Mouse (Mus musculus): ENCODE results near the gene Bcat1. TPM values are rescaled to one million over a fixed set of nuclear protein-coding genes. Genes with fewer than 3 reads are reported as not detected.

Bcat1 gene
- total RNA-seq (2021): 1 to 10 TPM; 1.1 to 2.9 TPM
- long read RNA-seq, experiment 1, partial matches to known transcripts: 0 of 2 reads
- long read RNA-seq, experiment 1, other reads (novel, unspliced or antisense): 1 of 2 reads
- long read RNA-seq, experiment 2: 0 reads

DNA sequence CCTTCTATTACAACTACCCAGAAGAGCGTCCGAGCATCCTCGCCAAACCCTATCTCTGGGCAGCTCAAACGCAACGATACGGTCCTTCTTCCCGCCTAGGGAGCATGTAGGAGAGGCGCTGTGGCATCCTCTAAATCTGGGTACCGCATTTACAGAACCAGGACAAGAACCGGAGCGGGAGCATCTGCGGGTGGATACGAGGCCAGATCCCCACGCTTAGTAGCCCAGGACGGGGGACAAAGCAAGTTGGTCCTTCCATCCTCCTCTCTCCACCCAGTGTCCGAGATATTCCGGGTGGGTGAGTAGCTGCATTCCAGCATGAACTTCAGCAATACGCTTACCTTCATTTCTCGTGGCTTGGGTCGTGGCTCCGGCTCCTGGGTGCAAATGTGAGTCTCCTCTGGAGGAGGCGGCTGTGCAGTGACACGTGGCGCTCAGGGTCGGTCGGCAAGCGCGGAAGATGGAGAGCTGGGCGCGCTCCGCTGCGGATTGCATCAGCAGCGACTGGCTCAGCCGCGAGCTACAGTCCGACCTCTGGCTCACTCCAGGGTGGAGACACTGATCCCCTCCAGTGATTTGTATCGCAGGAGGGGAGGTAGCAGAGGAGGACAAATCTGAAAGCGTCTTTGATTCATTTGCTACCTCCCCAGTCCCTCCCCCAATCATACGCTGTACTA is at the start of gene Bcat1:
Gene Bcat1, minus strand, starts transcription at position 637 of the 677 bp plus-strand sequence.
- intact Hi-C loops (cut with DNase I): no loop called here
- DNase-seq: no peak

DNA sequence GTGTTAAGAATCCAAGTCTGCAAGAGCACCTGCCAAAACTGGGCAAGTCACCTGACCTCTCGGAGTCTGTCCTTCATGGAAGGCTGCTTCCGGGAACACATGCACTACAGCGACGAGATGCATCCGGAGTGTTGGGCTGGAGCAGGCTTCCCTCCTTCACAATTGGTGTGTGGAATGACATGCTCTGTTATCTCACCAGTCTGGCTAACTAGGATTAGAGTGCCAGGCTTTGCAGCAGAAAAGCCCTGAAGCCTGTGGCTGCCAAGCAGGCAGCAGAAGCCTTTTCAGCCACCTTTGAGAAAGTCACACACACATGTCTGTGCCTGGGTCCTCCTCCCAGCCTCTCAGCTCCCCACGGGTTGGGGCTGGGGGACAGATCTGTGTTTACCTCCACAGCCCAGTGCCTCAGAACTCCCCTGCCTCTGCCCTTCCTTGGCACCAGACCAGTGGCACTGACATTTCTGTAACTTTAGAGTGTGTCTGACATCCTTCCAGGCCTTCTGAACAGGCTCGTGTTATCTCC is 49.7 kb upstream of the Bcat1 start:
- intact Hi-C loops (cut with DNase I): loop anchor here (5.0 kb wide), 1 partner anchor 57 kb away; no protein-coding TSS in a partner anchor
- DNase-seq: peak; percentile 15 to 22

DNA sequence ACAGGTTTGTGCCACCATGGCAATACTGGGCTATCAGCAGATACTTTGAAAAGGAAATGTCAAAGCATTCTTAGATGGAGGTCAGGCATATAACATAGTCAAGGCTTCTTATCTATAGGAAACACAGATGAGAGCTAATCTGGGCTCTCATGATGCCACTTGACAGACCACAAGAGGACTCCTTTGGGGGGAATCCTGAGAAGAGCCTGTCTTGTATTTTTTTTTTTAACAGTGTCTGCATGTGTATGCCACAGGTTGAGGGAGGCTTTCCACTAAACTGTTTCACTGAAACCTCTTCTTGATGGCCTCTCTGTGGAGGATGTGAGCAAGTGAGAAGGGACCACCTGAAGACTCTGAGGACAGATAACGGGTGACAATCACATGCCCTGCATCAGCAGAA is 48.6 kb upstream of the Bcat1 start:
- DNase-seq: no peak
- intact Hi-C loops (cut with DNase I): loop anchor here (5.0 kb wide), 1 partner anchor 58 kb away; no protein-coding TSS in a partner anchor

DNA sequence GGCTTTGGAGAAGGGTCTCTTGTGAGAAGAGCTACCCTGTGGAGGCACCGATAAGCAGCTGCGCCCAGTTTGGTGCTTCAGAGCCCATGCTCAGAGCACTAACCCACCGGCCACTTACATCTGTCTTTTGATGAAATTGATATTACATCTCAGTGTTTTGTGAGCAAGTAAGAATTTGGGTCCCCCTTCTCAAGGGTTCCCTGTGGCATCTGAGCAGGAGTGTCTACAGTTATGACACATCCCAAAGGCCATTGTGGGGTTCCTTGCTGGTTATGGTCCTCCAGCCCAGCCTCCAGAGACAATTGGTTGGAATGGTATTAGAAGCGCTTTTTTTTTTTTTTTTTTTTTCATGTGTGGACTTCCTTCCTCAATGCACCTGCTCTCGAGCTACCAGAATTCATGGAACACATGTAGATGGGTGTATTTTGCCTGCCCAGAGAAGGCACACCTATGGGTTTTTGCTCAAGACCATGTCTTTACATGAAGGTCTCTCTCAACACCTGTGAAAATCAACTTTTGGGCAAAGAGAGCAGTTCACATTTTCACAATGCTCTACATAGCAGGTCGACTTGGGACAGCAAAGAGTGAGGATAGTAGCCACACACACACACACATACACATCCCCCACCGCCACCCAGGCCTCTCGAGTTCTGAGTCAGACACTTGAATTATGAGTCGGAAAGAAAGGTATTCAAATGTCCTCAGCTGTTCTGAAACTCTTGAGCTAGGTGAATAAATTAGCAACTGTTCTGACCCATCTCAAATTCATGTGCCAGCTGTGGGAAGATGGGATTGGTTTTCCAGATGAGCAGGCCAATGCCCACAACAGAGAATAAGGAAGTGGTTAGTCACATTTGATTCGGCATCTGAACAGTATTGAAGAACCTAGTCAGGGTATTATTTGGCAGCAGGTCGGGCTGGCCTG is 47.4 kb upstream of the Bcat1 start:
- intact Hi-C loops (cut with DNase I): no loop called here
- DNase-seq: no peak

DNA sequence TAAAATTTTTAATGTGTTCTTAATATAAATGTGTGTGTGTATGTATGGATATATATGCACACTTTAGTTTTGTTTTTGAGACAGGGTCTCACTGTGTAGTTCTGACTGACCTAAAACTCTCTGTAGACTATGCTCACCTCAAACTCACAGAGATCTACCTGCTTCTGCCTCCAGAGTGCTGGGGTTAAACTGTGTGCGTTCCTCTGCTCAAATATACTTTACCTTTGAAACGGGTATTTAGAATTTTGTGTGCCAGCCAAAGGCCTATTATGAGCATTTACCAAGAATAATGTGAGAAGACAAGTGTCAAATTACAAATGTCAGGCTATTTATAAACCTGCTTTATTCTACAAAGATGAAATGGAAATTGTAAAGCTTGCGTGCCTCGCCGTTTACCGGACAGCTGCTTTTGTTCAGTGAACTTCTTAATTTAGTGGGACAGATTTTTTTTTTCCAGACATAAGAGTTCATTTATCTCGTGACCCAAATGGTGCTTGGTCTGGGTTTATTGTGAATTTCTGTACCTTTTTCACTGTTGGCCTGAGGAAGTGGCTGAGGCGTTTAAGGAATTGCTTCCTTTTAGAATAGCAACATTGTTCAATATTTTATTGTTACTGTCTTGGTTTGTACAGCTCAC is 46.6 kb upstream of the Bcat1 start:
- intact Hi-C loops (cut with DNase I): no loop called here
- no peak for DNase-seq

DNA sequence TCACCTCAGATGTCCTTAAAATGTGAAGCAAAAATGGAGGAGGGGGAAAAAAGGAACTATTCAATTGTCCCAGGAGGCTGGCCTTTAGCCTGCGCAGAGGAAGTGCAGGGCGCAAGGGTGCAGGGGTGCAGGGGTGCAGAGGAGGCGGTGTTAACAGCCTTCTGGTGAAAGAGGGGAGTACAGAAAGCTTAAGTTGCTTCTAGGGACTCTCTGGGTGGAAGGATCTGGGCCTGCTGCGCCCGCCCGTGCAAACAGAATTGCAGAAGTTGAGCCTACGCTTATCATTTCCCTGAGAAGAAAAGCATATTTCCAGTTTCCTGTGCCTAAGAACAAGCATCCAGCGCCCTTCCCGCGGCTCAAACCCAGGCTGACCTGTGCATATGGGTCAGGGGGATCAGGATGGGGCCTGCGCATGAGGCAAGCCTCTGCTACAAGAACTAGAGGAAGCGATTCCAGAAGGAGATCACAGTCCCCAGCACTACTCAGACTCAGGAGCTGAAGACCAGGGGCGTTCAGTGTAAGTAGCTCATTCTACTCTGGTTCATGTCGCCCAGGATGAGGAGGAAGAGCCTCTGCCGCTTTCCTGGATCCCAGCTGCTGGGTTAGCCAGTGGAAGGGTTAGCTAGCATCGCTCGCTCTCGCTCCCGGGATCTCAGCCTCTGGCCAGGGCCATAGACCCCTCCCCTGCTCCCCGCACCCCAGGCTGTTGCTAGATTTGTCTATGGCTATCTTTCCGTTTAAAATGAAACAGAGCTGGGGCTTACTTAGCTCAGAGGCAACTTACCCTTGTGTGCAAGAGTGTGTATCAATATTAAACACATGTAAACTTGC is 45.8 kb upstream of the Bcat1 start:
- intact Hi-C loops (cut with DNase I): no loop called here
- DNase-seq: no peak

DNA sequence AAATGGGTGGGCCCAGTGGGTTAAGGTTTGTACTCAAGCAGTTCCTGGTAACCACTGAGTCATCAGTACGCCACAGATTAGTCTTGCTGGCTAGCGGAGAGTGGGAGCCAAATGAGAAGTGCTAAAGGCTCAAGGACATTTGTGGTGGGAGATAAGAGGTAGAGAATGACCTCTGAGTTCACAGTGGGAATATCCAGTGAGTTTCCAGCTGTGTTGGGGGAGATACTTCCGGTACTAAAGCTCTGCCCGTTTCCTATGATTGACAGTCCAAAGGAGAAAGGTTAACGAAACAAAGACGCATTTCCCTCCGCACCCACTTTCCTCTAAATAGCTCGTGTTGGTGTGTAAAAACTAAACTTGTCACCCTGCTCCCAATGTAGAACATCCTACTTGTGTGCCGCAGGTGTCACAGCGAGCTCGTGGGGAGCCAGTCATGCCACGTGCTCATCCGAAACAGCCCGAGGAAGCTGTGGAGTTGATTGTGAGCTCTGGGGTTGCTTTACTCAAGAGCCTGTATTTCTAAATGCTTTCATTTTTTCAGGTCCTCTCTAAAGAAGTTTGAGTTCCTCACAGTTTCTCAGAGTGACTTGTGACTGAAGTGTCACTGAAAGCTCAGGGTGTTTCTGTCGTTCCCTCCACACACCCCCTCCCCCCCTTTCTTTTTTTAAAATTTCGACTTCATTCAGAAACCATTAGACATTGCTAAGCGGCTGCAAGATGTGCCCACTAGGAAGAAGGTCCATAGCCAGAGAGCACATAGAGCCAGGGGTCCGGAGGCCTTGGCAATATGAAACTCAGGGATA is 45.0 kb upstream of the Bcat1 start:
- intact Hi-C loops (cut with DNase I): no loop called here
- DNase-seq: no peak

DNA sequence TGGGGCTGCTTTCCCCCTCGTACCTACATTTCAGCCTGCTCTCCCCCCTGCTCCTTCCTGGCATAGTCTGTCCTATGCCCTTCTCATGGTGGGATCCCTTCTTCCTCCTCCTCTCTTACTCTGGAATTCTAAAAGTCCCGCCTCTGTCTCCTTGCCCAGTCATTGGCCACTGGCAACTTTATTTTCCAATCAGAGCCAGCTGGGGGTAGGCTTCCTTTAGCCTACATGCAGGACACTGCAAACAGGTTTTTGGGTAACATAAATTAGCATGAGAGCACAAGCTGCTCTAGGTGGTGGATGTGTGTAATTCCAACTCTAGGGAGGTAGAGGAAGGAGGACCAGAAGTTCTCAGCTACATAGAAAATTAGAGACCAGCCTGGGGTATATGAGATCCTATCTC is 44.1 kb upstream of the Bcat1 start:
- DNase-seq: no peak
- intact Hi-C loops (cut with DNase I): no loop called here

DNA sequence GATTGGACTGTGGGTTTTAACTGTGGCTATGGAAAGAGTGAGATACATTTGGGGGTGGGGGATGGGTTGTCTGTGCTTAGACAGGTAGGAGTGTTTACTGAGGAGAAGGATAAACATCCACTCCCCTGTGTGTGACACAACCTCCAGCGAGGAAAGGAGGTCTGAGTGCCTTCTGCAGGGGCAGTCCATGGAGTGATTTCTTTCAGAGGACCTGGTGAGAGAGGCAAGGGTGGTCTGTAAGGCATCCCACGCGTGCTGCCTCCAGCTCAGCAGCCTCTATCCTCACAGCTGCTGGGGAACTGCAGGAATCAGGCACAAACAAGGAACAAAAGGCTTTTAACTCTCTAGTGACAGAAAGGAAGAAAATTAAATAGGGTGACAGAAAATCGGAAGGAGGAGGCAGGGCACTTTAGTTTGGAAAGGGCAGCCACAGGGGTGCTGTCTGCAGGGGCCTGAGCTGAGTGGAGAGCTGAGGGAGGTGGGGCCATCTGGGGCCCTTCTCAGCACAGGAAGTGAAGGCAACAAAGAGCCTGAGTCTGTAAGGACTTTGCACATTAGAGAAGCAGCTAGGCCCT is 40.2 kb upstream of the Bcat1 start:
- intact Hi-C loops (cut with DNase I): no loop called here
- no peak for DNase-seq

DNA sequence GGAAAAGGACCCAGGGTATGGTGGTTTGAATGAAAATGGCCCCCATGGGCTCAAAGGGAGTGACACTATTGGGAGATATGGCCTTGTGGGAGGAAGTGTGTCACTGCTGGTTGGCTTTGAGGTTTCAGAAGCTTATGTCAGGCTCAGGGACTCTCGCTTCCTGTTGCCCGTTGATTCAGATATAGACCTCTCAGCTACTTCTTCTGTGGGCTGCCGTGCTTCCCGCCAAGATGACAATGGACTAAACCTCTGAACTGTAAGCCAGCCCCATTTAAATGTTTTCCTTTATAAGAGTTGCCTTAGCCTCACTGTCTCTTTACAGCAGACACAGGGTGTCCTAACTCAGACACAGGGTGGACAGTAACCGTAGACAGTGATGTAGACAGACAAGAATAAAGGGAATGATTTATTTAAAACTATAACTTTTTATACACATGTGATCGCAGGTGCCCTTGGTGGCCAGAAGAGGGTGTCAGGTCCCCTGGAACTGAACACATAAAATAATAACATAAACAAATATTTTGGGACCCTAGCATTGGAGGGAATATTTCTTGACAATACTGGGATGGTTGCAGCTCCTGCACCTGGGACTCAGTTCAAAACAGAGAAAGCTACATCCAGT is 39.6 kb upstream of the Bcat1 start, which contains the start of gene Lrmp:
Gene Lrmp, plus strand, starts transcription at position 178 of the 622 bp plus-strand sequence.
- no peak for DNase-seq
- intact Hi-C loops (cut with DNase I): no loop called here

DNA sequence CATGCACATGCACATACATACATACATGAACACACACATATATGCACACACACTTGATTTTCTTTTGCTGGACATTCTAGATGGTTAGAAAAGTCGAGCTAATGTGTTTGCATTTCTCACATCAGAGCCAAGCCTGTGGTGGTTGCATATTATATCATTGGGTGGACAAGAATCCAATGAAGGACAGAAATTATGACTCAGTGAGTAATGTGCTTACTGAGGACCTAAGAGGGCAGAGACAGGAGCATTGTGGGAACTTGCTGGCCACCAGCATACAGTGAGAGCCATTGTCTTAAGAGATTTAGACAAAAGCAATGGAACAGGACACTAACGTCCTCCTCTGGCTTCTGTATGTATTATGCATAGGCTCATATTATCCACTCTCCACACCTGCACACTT is 38.6 kb upstream of the Bcat1 start:
- DNase-seq: no peak
- intact Hi-C loops (cut with DNase I): no loop called here

DNA sequence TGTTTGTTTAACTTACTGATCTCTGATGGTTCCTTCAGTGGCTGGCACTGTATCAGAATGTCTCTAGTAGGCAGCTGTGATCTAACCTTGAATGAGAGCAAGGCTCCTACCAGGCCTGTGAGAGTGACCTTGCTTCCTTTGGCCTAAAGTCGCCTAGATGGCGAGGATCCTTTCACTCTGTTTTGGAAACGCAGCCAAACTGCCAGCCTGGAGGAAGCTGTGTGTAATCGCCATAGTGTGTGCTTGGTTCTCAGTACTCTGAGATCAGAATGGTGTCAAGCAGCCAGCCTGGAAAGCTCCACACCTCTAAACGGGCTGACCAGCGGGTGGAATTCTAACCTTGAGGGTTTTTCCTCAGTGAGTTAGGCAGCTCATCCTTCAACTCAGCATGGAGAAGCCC is 36.9 kb upstream of the Bcat1 start:
- intact Hi-C loops (cut with DNase I): no loop called here
- DNase-seq: no peak

DNA sequence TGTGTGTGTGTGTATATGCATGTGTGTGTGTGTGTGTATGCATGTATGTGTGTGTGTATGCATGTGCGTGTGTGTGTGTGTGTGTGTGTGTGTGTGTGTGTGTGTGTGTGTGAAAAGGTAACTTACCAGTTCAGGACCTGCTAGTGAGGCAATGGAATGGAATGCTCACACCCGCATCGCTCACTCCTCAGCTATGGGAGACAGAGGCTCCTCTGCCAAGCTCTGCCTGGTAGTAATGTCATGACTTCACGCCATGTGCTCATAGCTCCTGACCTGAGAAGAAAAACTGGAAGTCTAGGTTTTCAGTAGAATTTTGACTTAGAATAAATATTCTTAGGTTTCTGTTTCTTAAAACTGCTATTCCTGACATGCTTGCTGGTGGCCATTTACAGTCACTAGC is 34.8 kb upstream of the Bcat1 start:
- intact Hi-C loops (cut with DNase I): no loop called here
- no peak for DNase-seq

DNA sequence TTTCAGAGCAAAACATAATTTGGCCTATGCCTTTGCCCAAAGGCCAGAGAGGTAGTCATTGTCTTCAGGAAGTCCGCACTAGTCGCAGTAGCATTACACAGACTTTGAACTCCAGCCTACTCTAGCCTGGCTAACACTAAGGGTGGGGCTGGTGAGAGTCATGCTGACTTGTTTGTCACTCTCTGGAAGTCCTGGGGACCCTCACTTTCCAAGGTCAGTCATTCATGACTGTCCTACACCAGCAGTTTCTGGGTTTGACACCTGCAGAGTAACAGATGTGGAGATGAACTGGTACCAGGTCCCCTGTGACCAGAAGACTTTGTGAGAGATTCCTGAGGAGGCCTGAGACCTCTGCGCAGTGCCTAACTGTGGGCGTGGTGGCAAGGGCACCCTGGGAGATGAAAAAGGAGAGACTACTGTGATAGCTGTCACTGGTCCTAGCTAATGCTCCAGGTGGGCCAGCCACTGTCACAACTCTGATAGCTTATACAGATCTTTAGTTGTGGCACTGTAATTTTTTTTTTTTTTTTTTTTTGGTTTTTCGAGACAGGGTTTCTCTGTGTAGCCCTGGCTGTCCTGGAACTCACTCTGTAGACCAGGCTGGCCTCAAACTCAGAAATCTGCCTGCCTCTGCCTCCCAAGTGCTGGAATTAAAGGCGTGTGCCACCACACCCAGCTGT is 30.3 kb upstream of the Bcat1 start:
- DNase-seq: no peak
- intact Hi-C loops (cut with DNase I): no loop called here

DNA sequence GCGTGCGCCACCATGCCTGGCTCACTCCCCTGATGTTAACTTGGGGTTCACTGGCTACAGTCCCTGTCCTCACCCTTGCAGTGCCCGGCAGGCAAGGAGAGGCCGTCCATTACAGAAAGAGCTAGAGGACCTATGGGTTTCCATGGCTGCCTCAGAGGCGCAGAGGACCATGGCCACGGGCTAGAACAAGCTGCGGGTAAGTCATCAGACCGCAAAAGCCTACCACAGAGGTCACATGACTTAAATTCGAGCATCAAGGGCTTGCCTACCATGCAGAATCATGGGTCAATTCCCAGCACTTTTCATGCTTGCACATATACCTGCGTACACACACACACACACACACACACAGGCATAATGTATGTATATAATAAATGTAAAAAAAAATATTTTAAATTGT is 29.5 kb upstream of the Bcat1 start:
- DNase-seq: no peak
- intact Hi-C loops (cut with DNase I): no loop called here

DNA sequence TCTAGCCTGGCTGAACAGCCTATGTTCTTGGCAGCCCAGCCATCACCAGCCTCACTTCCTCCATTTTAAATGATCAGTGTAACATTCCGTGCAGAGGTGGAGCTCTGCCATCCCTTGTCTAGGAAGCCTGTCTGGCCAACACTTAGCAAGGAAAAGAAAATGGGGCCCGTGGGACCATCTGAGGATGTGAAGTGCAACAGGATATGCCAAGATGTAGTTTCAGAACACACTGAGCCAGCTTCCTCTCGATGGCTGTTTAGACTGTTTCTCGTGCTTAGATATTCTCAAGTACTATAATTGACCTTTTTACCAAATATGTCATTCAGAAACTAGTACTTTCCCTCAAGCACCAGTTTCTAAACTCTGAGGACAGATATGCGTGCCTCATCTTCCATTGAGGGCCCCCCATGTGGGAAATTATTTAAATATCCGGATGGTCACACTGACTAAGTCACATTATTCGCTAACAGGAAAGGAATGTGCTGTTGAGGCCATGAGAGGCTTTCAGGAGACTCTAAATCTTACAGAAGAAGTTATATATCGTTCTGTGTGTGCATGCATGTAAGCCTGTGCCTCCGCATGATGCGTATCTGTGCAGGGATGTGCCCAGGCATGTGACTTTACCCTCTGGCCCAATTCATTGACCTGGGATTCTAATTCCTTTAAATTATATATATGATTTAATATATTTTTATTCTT is 28.4 kb upstream of the Bcat1 start:
- peak in 1 of 2 experiments; percentile 12 for DNase-seq
- intact Hi-C loops (cut with DNase I): no loop called here

DNA sequence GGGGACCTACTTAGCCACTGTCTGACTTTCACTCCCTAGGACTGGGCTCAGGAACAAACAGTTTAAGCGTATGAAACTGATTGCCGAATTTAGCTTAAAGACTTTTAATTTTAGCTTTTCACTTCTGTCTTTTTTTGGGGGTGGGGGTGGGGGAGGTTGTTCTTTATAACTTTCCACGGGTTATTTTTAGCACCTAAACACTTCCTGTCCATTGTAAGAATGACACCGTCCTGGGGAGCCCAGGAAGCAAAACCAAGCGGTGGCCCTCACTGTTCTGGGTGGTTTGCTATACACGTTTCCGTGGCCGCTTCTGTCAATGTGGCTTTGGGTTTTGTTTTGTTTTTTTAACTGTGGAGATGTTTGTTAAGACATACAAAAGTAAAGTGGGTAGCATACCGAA is 24.9 kb upstream of the Bcat1 start:
- DNase-seq: no peak
- intact Hi-C loops (cut with DNase I): no loop called here

Measured in gastrocnemius, postnatal 36 days (tissue).